Mouse (Mus musculus): ENCODE data around the gene Uso1. TPM values are rescaled to one million over a fixed set of nuclear protein-coding genes. Genes with fewer than 3 reads are reported as not detected.
A peak's percentile ranks its signal among the peaks of the same experiment; 100 is the strongest.

Uso1 gene
- polyA plus RNA-seq, 1 experiment from 2014 or later: 27.4 TPM

GRCm38 (mm10) chr5:92103816-92104415 lies 33.8 kb upstream of the Uso1 start:
- Histone ChIP-seq H3K9me3 (ENCODE audit: control insufficient read depth, low read length) (no peaks in the 10 kb centered on the region), H3K4me2 (replicated peaks) (no peak overlapping the region), H3K27me3 (ENCODE audit: control insufficient read depth, insufficient read depth, low read length) (no peaks in the 10 kb centered on the region), H3K27ac (no peak overlapping the region), H3K4me3 (replicated peaks; ENCODE audit: low read length) (no peak overlapping the region), H3K9ac (no peak overlapping the region), H3K4me1 (replicated peaks; ENCODE audit: control insufficient read depth, insufficient read depth, low read length) (no peaks in the 10 kb centered on the region), H3K36me3 (replicated peaks; ENCODE audit: control insufficient read depth, insufficient read depth) (no peaks in the 10 kb centered on the region)
- no peak for DNase-seq (ENCODE audit: low spot score)
- ATAC-seq (ENCODE audit: low FRiP score): peak; percentile 42; the same call in 1 of the 2 replicates
- WGBS: 68% methylated on average over 13 of the region's 13 CpGs

- WGBS: 42% methylated on average over 10 of the region's 10 CpGs
- DNase-seq (ENCODE audit: low spot score) (peak; percentile 51), ATAC-seq (ENCODE audit: low FRiP score) (peak; percentile 62; the same call in 1 of the 2 replicates)
- Histone ChIP-seq H3K27ac (no peak overlapping the region; the same call in 1 of the 2 replicates), H3K4me2 (replicated peaks) (no peak overlapping the region), H3K36me3 (replicated peaks; ENCODE audit: control insufficient read depth, insufficient read depth) (no peaks in the 10 kb centered on the region), H3K4me1 (replicated peaks; ENCODE audit: control insufficient read depth, insufficient read depth, low read length) (no peaks in the 10 kb centered on the region), H3K9me3 (ENCODE audit: control insufficient read depth, low read length) (no peaks in the 10 kb centered on the region), H3K27me3 (ENCODE audit: control insufficient read depth, insufficient read depth, low read length) (no peaks in the 10 kb centered on the region), H3K9ac (no peak overlapping the region), H3K4me3 (replicated peaks; ENCODE audit: low read length) (no peak overlapping the region)
Measured at GRCm38 (mm10) chr5:92106327-92107125, 31.2 kb upstream of the Uso1 start.

- ATAC-seq (ENCODE audit: low FRiP score) (no peak), DNase-seq (ENCODE audit: low spot score) (no peak)
- H3K9ac ChIP-seq: no peak overlapping the region
- WGBS: 92% methylated on average over 4 of the region's 4 CpGs
- H3K9me3 ChIP-seq (ENCODE audit: control insufficient read depth, low read length): no peaks in the 10 kb centered on the region
- H3K27me3 ChIP-seq (ENCODE audit: control insufficient read depth, insufficient read depth, low read length): no peaks in the 10 kb centered on the region
- no peak overlapping the region for H3K4me2 ChIP-seq (replicated peaks)
- no peak overlapping the region for H3K27ac ChIP-seq
- no peaks in the 10 kb centered on the region for H3K36me3 ChIP-seq (replicated peaks; ENCODE audit: control insufficient read depth, insufficient read depth)
- no peaks in the 10 kb centered on the region for H3K4me1 ChIP-seq (replicated peaks; ENCODE audit: control insufficient read depth, insufficient read depth, low read length)
- H3K4me3 ChIP-seq (replicated peaks; ENCODE audit: low read length): no peak overlapping the region
Measured at GRCm38 (mm10) chr5:92107282-92107681, 30.5 kb upstream of the Uso1 start.

- ATAC-seq (ENCODE audit: low FRiP score) (no peak), DNase-seq (ENCODE audit: low spot score) (no peak)
- WGBS: 90% methylated on average over 5 of the region's 5 CpGs
- Histone ChIP-seq H3K9ac (no peak overlapping the region), H3K4me3 (replicated peaks; ENCODE audit: low read length) (no peak overlapping the region), H3K27ac (no peak overlapping the region), H3K27me3 (ENCODE audit: control insufficient read depth, insufficient read depth, low read length) (no peaks in the 10 kb centered on the region), H3K36me3 (replicated peaks; ENCODE audit: control insufficient read depth, insufficient read depth) (no peaks in the 10 kb centered on the region), H3K9me3 (ENCODE audit: control insufficient read depth, low read length) (no peaks in the 10 kb centered on the region), H3K4me2 (replicated peaks) (no peak overlapping the region), H3K4me1 (replicated peaks; ENCODE audit: control insufficient read depth, insufficient read depth, low read length) (no peaks in the 10 kb centered on the region)
Measured at GRCm38 (mm10) chr5:92110818-92111355, 26.9 kb upstream of the Uso1 start.

GRCm38 (mm10) chr5:92112175-92112574 lies 25.6 kb upstream of the Uso1 start:
- Histone ChIP-seq H3K4me3 (replicated peaks; ENCODE audit: low read length) (no peak overlapping the region), H3K27ac (no peak overlapping the region), H3K27me3 (ENCODE audit: control insufficient read depth, insufficient read depth, low read length) (no peaks in the 10 kb centered on the region), H3K4me2 (replicated peaks) (peak overlapping the region; percentile 29), H3K9me3 (ENCODE audit: control insufficient read depth, low read length) (no peaks in the 10 kb centered on the region), H3K36me3 (replicated peaks; ENCODE audit: control insufficient read depth, insufficient read depth) (no peaks in the 10 kb centered on the region), H3K4me1 (replicated peaks; ENCODE audit: control insufficient read depth, insufficient read depth, low read length) (no peaks in the 10 kb centered on the region), H3K9ac (no peak overlapping the region)
- no peak for DNase-seq (ENCODE audit: low spot score)
- ATAC-seq (ENCODE audit: low FRiP score): no peak
- WGBS: 6% methylated on average over 6 of the region's 6 CpGs

- ATAC-seq (ENCODE audit: low FRiP score): no peak
- H3K4me3 ChIP-seq (replicated peaks; ENCODE audit: low read length): no peak overlapping the region
Measured at GRCm38 (mm10) chr5:92112585-92112984, 25.2 kb upstream of the Uso1 start.

GRCm38 (mm10) chr5:92113484-92113883 lies 24.3 kb upstream of the Uso1 start:
- Histone ChIP-seq H3K36me3 (replicated peaks; ENCODE audit: control insufficient read depth, insufficient read depth) (no peaks in the 10 kb centered on the region), H3K4me3 (replicated peaks; ENCODE audit: low read length) (no peak overlapping the region), H3K27ac (no peak overlapping the region), H3K4me2 (replicated peaks) (no peak overlapping the region), H3K4me1 (replicated peaks; ENCODE audit: control insufficient read depth, insufficient read depth, low read length) (no peaks in the 10 kb centered on the region), H3K27me3 (ENCODE audit: control insufficient read depth, insufficient read depth, low read length) (no peaks in the 10 kb centered on the region), H3K9ac (no peak overlapping the region), H3K9me3 (ENCODE audit: control insufficient read depth, low read length) (no peaks in the 10 kb centered on the region)
- 88% methylated on average over 7 of the region's 7 CpGs for WGBS
- no peak for ATAC-seq (ENCODE audit: low FRiP score)
- DNase-seq (ENCODE audit: low spot score): no peak

More at GRCm38 (mm10) chr5:92112585-92112984, 25.2 kb upstream of the Uso1 start:
- 2% methylated on average over 10 of the region's 10 CpGs for WGBS
- 0 out of 2 replicates have a peak overlapping the region, but pooled peaks have one; percentile 7 for H3K9ac ChIP-seq
- H3K4me2 ChIP-seq (replicated peaks): peak overlapping the region; percentile 29
- DNase-seq (ENCODE audit: low spot score): no peak
- H3K4me1 ChIP-seq (replicated peaks; ENCODE audit: control insufficient read depth, insufficient read depth, low read length): no peaks in the 10 kb centered on the region
- H3K9me3 ChIP-seq (ENCODE audit: control insufficient read depth, low read length): no peaks in the 10 kb centered on the region
- H3K27ac ChIP-seq: no peak overlapping the region
- no peaks in the 10 kb centered on the region for H3K27me3 ChIP-seq (ENCODE audit: control insufficient read depth, insufficient read depth, low read length)
- no peaks in the 10 kb centered on the region for H3K36me3 ChIP-seq (replicated peaks; ENCODE audit: control insufficient read depth, insufficient read depth)

- no peak overlapping the region for H3K9ac ChIP-seq
- H3K4me3 ChIP-seq (replicated peaks; ENCODE audit: low read length): no peak overlapping the region
- 93% methylated on average over 6 of the region's 6 CpGs for WGBS
- no peaks in the 10 kb centered on the region for H3K36me3 ChIP-seq (replicated peaks; ENCODE audit: control insufficient read depth, insufficient read depth)
- no peak for DNase-seq (ENCODE audit: low spot score)
- no peak overlapping the region for H3K4me2 ChIP-seq (replicated peaks)
- no peaks in the 10 kb centered on the region for H3K9me3 ChIP-seq (ENCODE audit: control insufficient read depth, low read length)
- H3K27ac ChIP-seq: no peak overlapping the region
- ATAC-seq (ENCODE audit: low FRiP score): no peak
- no peaks in the 10 kb centered on the region for H3K27me3 ChIP-seq (ENCODE audit: control insufficient read depth, insufficient read depth, low read length)
- H3K4me1 ChIP-seq (replicated peaks; ENCODE audit: control insufficient read depth, insufficient read depth, low read length): no peaks in the 10 kb centered on the region
Measured at GRCm38 (mm10) chr5:92114223-92114622, 23.5 kb upstream of the Uso1 start.

- DNase-seq (ENCODE audit: low spot score): no peak
- no peak overlapping the region for H3K4me2 ChIP-seq (replicated peaks)
- no peak for ATAC-seq (ENCODE audit: low FRiP score)
- H3K27me3 ChIP-seq (ENCODE audit: control insufficient read depth, insufficient read depth, low read length): no peaks in the 10 kb centered on the region
- no peak overlapping the region for H3K9ac ChIP-seq
- H3K9me3 ChIP-seq (ENCODE audit: control insufficient read depth, low read length): no peaks in the 10 kb centered on the region
- no peak overlapping the region for H3K4me3 ChIP-seq (replicated peaks; ENCODE audit: low read length)
- H3K27ac ChIP-seq: no peak overlapping the region
- 96% methylated on average over 2 of the region's 2 CpGs for WGBS
- no peaks in the 10 kb centered on the region for H3K36me3 ChIP-seq (replicated peaks; ENCODE audit: control insufficient read depth, insufficient read depth)
- no peaks in the 10 kb centered on the region for H3K4me1 ChIP-seq (replicated peaks; ENCODE audit: control insufficient read depth, insufficient read depth, low read length)
Measured at GRCm38 (mm10) chr5:92114939-92115338, 22.8 kb upstream of the Uso1 start.

Measured in hindbrain, embryonic 14.5 days (tissue).